Mouse (Mus musculus): ENCODE data around the gene Hadh. TPM values are rescaled to one million over a fixed set of nuclear protein-coding genes. Genes with fewer than 3 reads are reported as not detected.

Gene Hadh
- polyA plus RNA-seq, 1 experiment from 2014 or later, result 134 TPM

GRCm38 (mm10) chr3:131260418-131260817 lies 11.5 kb downstream of the Hadh start:
- ATAC-seq (ENCODE audit: insufficient read depth, low FRiP score), result no peak
- WGBS, result 86% methylated on average over 6 of the region's 6 CpGs
- Histone ChIP-seq H3K27ac (ENCODE audit: low read length) (no peak overlapping the region), H3K4me3 (replicated peaks; ENCODE audit: low read length) (no peak overlapping the region), H3K4me2 (ENCODE audit: low read depth, low read length) (no peak overlapping the region), H3K9me3 (replicated peaks; ENCODE audit: control insufficient read depth, low read length) (0 out of 2 replicates have a peak, but pooled peaks cover 9% of the 10 kb centered on the region), H3K36me3 (ENCODE audit: control insufficient read depth, insufficient read depth, low read length) (peaks cover 8% of the 10 kb centered on the region; the same call in 1 of the 2 replicates), H3K9ac (ENCODE audit: low read length) (no peak overlapping the region), H3K27me3 (ENCODE audit: control insufficient read depth, insufficient read depth, low read length) (no peaks in the 10 kb centered on the region), H3K4me1 (ENCODE audit: control insufficient read depth, insufficient read depth, low read length) (0 out of 2 replicates have a peak, but pooled peaks cover 2% of the 10 kb centered on the region)

- H3K27me3 ChIP-seq (ENCODE audit: control insufficient read depth, insufficient read depth, low read length), result no peaks in the 10 kb centered on the region
- no peak overlapping the region for H3K9ac ChIP-seq (ENCODE audit: low read length)
- H3K36me3 ChIP-seq (ENCODE audit: control insufficient read depth, insufficient read depth, low read length), result peaks cover 10% of the 10 kb centered on the region; the same call in 1 of the 2 replicates
- H3K4me1 ChIP-seq (ENCODE audit: control insufficient read depth, insufficient read depth, low read length), result no peaks in the 10 kb centered on the region
- H3K4me2 ChIP-seq (ENCODE audit: low read depth, low read length), result no peak overlapping the region
- WGBS, result 88% methylated on average over 9 of the region's 9 CpGs
- no peak overlapping the region for H3K4me3 ChIP-seq (replicated peaks; ENCODE audit: low read length)
- ATAC-seq (ENCODE audit: insufficient read depth, low FRiP score), result no peak
- H3K27ac ChIP-seq (ENCODE audit: low read length), result no peak overlapping the region
- 0 out of 2 replicates have a peak, but pooled peaks cover 9% of the 10 kb centered on the region for H3K9me3 ChIP-seq (replicated peaks; ENCODE audit: control insufficient read depth, low read length)
Observed at GRCm38 (mm10) chr3:131259392-131259965, 12.4 kb downstream of the Hadh start.

GRCm38 (mm10) chr3:131258921-131259320 lies 13.0 kb downstream of the Hadh start:
- no peak overlapping the region for H3K9ac ChIP-seq (ENCODE audit: low read length)
- ATAC-seq (ENCODE audit: insufficient read depth, low FRiP score), result no peak
- H3K36me3 ChIP-seq (ENCODE audit: control insufficient read depth, insufficient read depth, low read length), result peaks cover 15% of the 10 kb centered on the region; the same call in 1 of the 2 replicates
- 86% methylated on average over 3 of the region's 3 CpGs for WGBS
- H3K4me1 ChIP-seq (ENCODE audit: control insufficient read depth, insufficient read depth, low read length), result no peaks in the 10 kb centered on the region
- no peak overlapping the region for H3K4me2 ChIP-seq (ENCODE audit: low read depth, low read length)
- no peak overlapping the region for H3K27ac ChIP-seq (ENCODE audit: low read length)
- H3K27me3 ChIP-seq (ENCODE audit: control insufficient read depth, insufficient read depth, low read length), result no peaks in the 10 kb centered on the region
- no peak overlapping the region for H3K4me3 ChIP-seq (replicated peaks; ENCODE audit: low read length)
- H3K9me3 ChIP-seq (replicated peaks; ENCODE audit: control insufficient read depth, low read length), result 0 out of 2 replicates have a peak, but pooled peaks cover 9% of the 10 kb centered on the region

GRCm38 (mm10) chr3:131255399-131255981 lies 16.4 kb downstream of the Hadh start:
- Histone ChIP-seq H3K4me2 (ENCODE audit: low read depth, low read length) (no peak overlapping the region), H3K9me3 (replicated peaks; ENCODE audit: control insufficient read depth, low read length) (0 out of 2 replicates have a peak, but pooled peaks cover 3% of the 10 kb centered on the region), H3K4me1 (ENCODE audit: control insufficient read depth, insufficient read depth, low read length) (no peaks in the 10 kb centered on the region; the same call in 1 of the 2 replicates), H3K27me3 (ENCODE audit: control insufficient read depth, insufficient read depth, low read length) (no peaks in the 10 kb centered on the region), H3K9ac (ENCODE audit: low read length) (no peak overlapping the region), H3K36me3 (ENCODE audit: control insufficient read depth, insufficient read depth, low read length) (peaks cover 12% of the 10 kb centered on the region; the same call in 1 of the 2 replicates), H3K4me3 (replicated peaks; ENCODE audit: low read length) (no peak overlapping the region), H3K27ac (ENCODE audit: low read length) (no peak overlapping the region)
- ATAC-seq (ENCODE audit: insufficient read depth, low FRiP score), result no peak
- 86% methylated on average over 3 of the region's 3 CpGs for WGBS

GRCm38 (mm10) chr3:131254991-131255390 lies 16.9 kb downstream of the Hadh start:
- Histone ChIP-seq H3K36me3 (ENCODE audit: control insufficient read depth, insufficient read depth, low read length) (peaks cover 12% of the 10 kb centered on the region; the same call in 1 of the 2 replicates), H3K4me3 (replicated peaks; ENCODE audit: low read length) (no peak overlapping the region), H3K27me3 (ENCODE audit: control insufficient read depth, insufficient read depth, low read length) (no peaks in the 10 kb centered on the region), H3K4me1 (ENCODE audit: control insufficient read depth, insufficient read depth, low read length) (no peaks in the 10 kb centered on the region; the same call in 1 of the 2 replicates), H3K4me2 (ENCODE audit: low read depth, low read length) (no peak overlapping the region), H3K9ac (ENCODE audit: low read length) (no peak overlapping the region), H3K27ac (ENCODE audit: low read length) (no peak overlapping the region), H3K9me3 (replicated peaks; ENCODE audit: control insufficient read depth, low read length) (0 out of 2 replicates have a peak, but pooled peaks cover under 1% of the 10 kb centered on the region)
- 93% methylated on average over 4 of the region's 4 CpGs for WGBS
- ATAC-seq (ENCODE audit: insufficient read depth, low FRiP score), result no peak

GRCm38 (mm10) chr3:131251601-131252000 lies 20.3 kb downstream of the Hadh start:
- Histone ChIP-seq H3K9me3 (replicated peaks; ENCODE audit: control insufficient read depth, low read length) (no peaks in the 10 kb centered on the region), H3K4me1 (ENCODE audit: control insufficient read depth, insufficient read depth, low read length) (no peaks in the 10 kb centered on the region; the same call in 1 of the 2 replicates), H3K27me3 (ENCODE audit: control insufficient read depth, insufficient read depth, low read length) (no peaks in the 10 kb centered on the region), H3K27ac (ENCODE audit: low read length) (no peak overlapping the region), H3K9ac (ENCODE audit: low read length) (no peak overlapping the region), H3K36me3 (ENCODE audit: control insufficient read depth, insufficient read depth, low read length) (peaks cover 17% of the 10 kb centered on the region; the same call in 1 of the 2 replicates), H3K4me2 (ENCODE audit: low read depth, low read length) (no peak overlapping the region), H3K4me3 (replicated peaks; ENCODE audit: low read length) (no peak overlapping the region)
- WGBS, result 82% methylated on average over 7 of the region's 7 CpGs
- ATAC-seq (ENCODE audit: insufficient read depth, low FRiP score), result no peak

- Histone ChIP-seq H3K36me3 (ENCODE audit: control insufficient read depth, insufficient read depth, low read length) (peaks cover 17% of the 10 kb centered on the region; the same call in 1 of the 2 replicates), H3K4me3 (replicated peaks; ENCODE audit: low read length) (no peak overlapping the region), H3K9me3 (replicated peaks; ENCODE audit: control insufficient read depth, low read length) (no peaks in the 10 kb centered on the region), H3K4me1 (ENCODE audit: control insufficient read depth, insufficient read depth, low read length) (peaks cover under 1% of the 10 kb centered on the region; the same call in 1 of the 2 replicates), H3K9ac (ENCODE audit: low read length) (no peak overlapping the region), H3K27me3 (ENCODE audit: control insufficient read depth, insufficient read depth, low read length) (no peaks in the 10 kb centered on the region), H3K4me2 (ENCODE audit: low read depth, low read length) (no peak overlapping the region), H3K27ac (ENCODE audit: low read length) (no peak overlapping the region)
- WGBS, result 87% methylated on average over 13 of the region's 13 CpGs
- no peak for ATAC-seq (ENCODE audit: insufficient read depth, low FRiP score)
Observed at GRCm38 (mm10) chr3:131250978-131251377, 20.9 kb downstream of the Hadh start.

- no peaks in the 10 kb centered on the region for H3K9me3 ChIP-seq (replicated peaks; ENCODE audit: control insufficient read depth, low read length)
- peaks cover 17% of the 10 kb centered on the region; the same call in 1 of the 2 replicates for H3K36me3 ChIP-seq (ENCODE audit: control insufficient read depth, insufficient read depth, low read length)
- H3K4me1 ChIP-seq (ENCODE audit: control insufficient read depth, insufficient read depth, low read length), result peaks cover 2% of the 10 kb centered on the region; the same call in 1 of the 2 replicates
- no peak overlapping the region for H3K4me3 ChIP-seq (replicated peaks; ENCODE audit: low read length)
- no peak for ATAC-seq (ENCODE audit: insufficient read depth, low FRiP score)
- H3K4me2 ChIP-seq (ENCODE audit: low read depth, low read length), result no peak overlapping the region
- 53% methylated on average over 2 of the region's 2 CpGs for WGBS
- no peaks in the 10 kb centered on the region for H3K27me3 ChIP-seq (ENCODE audit: control insufficient read depth, insufficient read depth, low read length)
- peak overlapping the region; percentile 49; the same call in 1 of the 2 replicates for H3K27ac ChIP-seq (ENCODE audit: low read length)
- no peak overlapping the region for H3K9ac ChIP-seq (ENCODE audit: low read length)
Observed at GRCm38 (mm10) chr3:131250283-131250682, 21.6 kb downstream of the Hadh start.

GRCm38 (mm10) chr3:131248444-131248843 lies 23.5 kb downstream of the Hadh start:
- peaks cover 2% of the 10 kb centered on the region; the same call in 1 of the 2 replicates for H3K4me1 ChIP-seq (ENCODE audit: control insufficient read depth, insufficient read depth, low read length)
- no peak overlapping the region for H3K9ac ChIP-seq (ENCODE audit: low read length)
- no peaks in the 10 kb centered on the region for H3K27me3 ChIP-seq (ENCODE audit: control insufficient read depth, insufficient read depth, low read length)
- no peak overlapping the region for H3K27ac ChIP-seq (ENCODE audit: low read length)
- no peak overlapping the region for H3K4me3 ChIP-seq (replicated peaks; ENCODE audit: low read length)
- WGBS, result 71% methylated on average over 10 of the region's 10 CpGs
- no peak for ATAC-seq (ENCODE audit: insufficient read depth, low FRiP score)
- H3K36me3 ChIP-seq (ENCODE audit: control insufficient read depth, insufficient read depth, low read length), result peaks cover 5% of the 10 kb centered on the region; the same call in 1 of the 2 replicates
- no peak overlapping the region for H3K4me2 ChIP-seq (ENCODE audit: low read depth, low read length)
- no peaks in the 10 kb centered on the region for H3K9me3 ChIP-seq (replicated peaks; ENCODE audit: control insufficient read depth, low read length)

Data from stomach, embryonic 16.5 days (tissue).